Mouse (Mus musculus): ENCODE measurements at regions not wholly inside any gene's neighbourhood (a gene's known extent, or its start where the extent isn't known, plus 50 kb on each side); places are given as distances from the start of the nearest gene placed in this dataset.
A peak's percentile ranks its signal among the peaks of the same experiment; 100 is the strongest.

DNA sequence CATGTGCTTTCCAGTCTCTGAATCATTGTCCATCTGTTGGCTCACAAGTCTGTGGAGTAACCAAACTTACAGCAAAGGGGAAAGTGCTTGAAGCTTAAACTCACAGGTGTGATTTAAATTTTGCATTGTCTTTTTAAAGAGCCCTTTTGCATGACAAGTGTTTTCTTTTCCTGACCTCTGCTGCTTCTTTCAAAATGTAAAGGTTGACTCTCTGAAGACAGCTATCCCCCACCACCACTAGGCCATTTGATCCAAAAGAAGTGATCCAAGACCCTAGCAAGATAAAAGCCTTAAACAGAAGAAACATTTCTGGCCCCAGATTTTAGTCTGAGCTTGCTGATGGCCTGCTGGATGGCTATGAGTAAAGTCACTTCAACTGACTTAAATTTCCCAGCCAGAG is 118.6 kb downstream of the Gm12728 start:
- no peak overlapping the region for H3K9ac ChIP-seq (ENCODE audit: insufficient read depth, low read depth, low read length, poor library complexity, severe bottlenecking)
- H3K9me3 ChIP-seq (ENCODE audit: control insufficient read depth, insufficient read depth, low read depth, low read length) = no peaks in the 10 kb centered on the region
- peak; percentile 41 for DNase-seq (ENCODE audit: low read depth, low spot score)
- H3K27ac ChIP-seq (ENCODE audit: insufficient read depth, low read depth, low read length, poor library complexity, severe bottlenecking) = no peak overlapping the region; the same call in 1 of the 2 replicates
- no peaks in the 10 kb centered on the region for H3K36me3 ChIP-seq (ENCODE audit: control insufficient read depth, insufficient read depth, low read length, poor library complexity, severe bottlenecking)
- peaks cover 0 to 12% of the 10 kb centered on the region in 2 experiments; a peak in 2 of 4 replicates for H3K4me1 ChIP-seq (ENCODE audit: control insufficient read depth in 2 of 2, insufficient read depth in 2 of 2, low read length in 2 of 2, poor library complexity in 1 of 2)
- in situ Hi-C loops (cut with MboI; ENCODE audit: low sequenced_read_pairs in 2 of 2, unreplicated experiment in 2 of 2) = loop anchor here in 1 of 2 experiments (25.0 kb wide), 1 partner anchor 771 kb away; no protein-coding TSS in a partner anchor
- H3K4me3 ChIP-seq (ENCODE audit: insufficient read depth in 1 of 2, low read depth in 1 of 2, low read length in 2 of 2, poor library complexity in 1 of 2, severe bottlenecking in 1 of 2) = no peak overlapping the region
- no peak for TF ChIP-seq ZNF384 (IDR thresholded peaks at IDR 0.05; ENCODE audit: low read depth, low read length)
- no peak for TF ChIP-seq MAFK (IDR thresholded peaks at IDR 0.05; ENCODE audit: insufficient read depth, low read depth, low read length)
- no peak for TF ChIP-seq ZC3H11A (IDR thresholded peaks at IDR 0.05; ENCODE audit: borderline replicate concordance, low read depth, low read length)
- no peak for TF ChIP-seq CHD2 (IDR thresholded peaks at IDR 0.05; ENCODE audit: low read depth, low read length)
- no peak for TF ChIP-seq HCFC1 (IDR thresholded peaks at IDR 0.05; ENCODE audit: borderline replicate concordance, insufficient read depth, low read length)

DNA sequence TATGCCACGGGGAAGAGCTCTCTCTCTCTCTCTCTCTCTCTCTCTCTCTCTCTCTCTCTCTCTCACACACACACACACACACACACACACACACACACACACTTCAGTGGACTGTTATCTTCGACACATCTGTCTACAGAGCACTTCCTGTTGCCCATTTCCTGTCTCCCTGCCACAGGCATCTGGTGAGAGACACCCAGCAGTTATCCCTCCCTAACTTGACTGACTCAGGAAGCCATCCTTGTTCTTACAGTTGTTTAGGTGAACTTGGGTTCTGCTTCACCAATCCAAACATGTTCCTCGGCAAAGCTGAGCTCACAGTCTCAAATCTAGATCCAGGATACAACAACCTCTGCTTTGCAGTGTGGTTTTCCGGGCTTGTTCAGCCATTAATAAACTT is 119.6 kb downstream of the Gm12728 start:
- H3K9me3 ChIP-seq (ENCODE audit: control insufficient read depth, insufficient read depth, low read depth, low read length) = no peaks in the 10 kb centered on the region
- H3K27ac ChIP-seq (ENCODE audit: insufficient read depth, low read depth, low read length, poor library complexity, severe bottlenecking) = no peak overlapping the region
- no peak overlapping the region for H3K4me3 ChIP-seq (ENCODE audit: insufficient read depth in 1 of 2, low read depth in 1 of 2, low read length in 2 of 2, poor library complexity in 1 of 2, severe bottlenecking in 1 of 2)
- no peak for DNase-seq (ENCODE audit: low read depth, low spot score)
- in situ Hi-C loops (cut with MboI; ENCODE audit: low sequenced_read_pairs in 2 of 2, unreplicated experiment in 2 of 2) = loop anchor here in 1 of 2 experiments (25.0 kb wide), 1 partner anchor 772 kb away; no protein-coding TSS in a partner anchor
- H3K4me1 ChIP-seq (ENCODE audit: control insufficient read depth in 2 of 2, insufficient read depth in 2 of 2, low read length in 2 of 2, poor library complexity in 1 of 2) = peaks cover 0 to 12% of the 10 kb centered on the region in 2 experiments; a peak in 2 of 4 replicates
- H3K36me3 ChIP-seq (ENCODE audit: control insufficient read depth, insufficient read depth, low read length, poor library complexity, severe bottlenecking) = no peaks in the 10 kb centered on the region
- TF ChIP-seq CHD2 (IDR thresholded peaks at IDR 0.05; ENCODE audit: low read depth, low read length) = no peak
- TF ChIP-seq MAFK (IDR thresholded peaks at IDR 0.05; ENCODE audit: insufficient read depth, low read depth, low read length) = no peak
- TF ChIP-seq ZC3H11A (IDR thresholded peaks at IDR 0.05; ENCODE audit: borderline replicate concordance, low read depth, low read length) = no peak
- TF ChIP-seq HCFC1 (IDR thresholded peaks at IDR 0.05; ENCODE audit: borderline replicate concordance, insufficient read depth, low read length) = no peak
- no peak for TF ChIP-seq ZNF384 (IDR thresholded peaks at IDR 0.05; ENCODE audit: low read depth, low read length)
- H3K9ac ChIP-seq (ENCODE audit: insufficient read depth, low read depth, low read length, poor library complexity, severe bottlenecking) = no peak overlapping the region

DNA sequence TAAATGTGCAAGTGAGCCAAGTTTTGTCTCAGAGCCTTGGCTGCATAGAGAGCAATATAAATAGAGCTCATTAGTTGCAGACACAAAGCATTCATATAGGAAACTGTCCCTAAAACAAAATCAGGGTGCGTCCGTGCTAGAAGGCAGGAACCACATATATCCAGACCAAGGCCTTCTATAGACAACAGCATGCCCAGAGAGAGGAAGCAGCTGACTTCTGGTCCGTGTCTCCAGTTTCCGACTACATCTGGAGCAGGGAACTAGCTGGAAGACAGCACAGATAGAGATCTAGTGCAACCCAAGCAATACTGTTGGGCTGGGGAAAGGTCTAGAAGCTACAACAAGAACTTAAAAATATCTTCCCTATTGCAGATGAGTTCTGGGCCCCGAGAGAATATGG is 121.0 kb downstream of the Gm12728 start:
- Histone ChIP-seq H3K9ac (ENCODE audit: insufficient read depth, low read depth, low read length, poor library complexity, severe bottlenecking) (no peak overlapping the region), H3K4me3 (ENCODE audit: insufficient read depth in 1 of 2, low read depth in 1 of 2, low read length in 2 of 2, poor library complexity in 1 of 2, severe bottlenecking in 1 of 2) (no peak overlapping the region), H3K4me1 (ENCODE audit: control insufficient read depth in 2 of 2, insufficient read depth in 2 of 2, low read length in 2 of 2, poor library complexity in 1 of 2) (peaks cover 0 to 12% of the 10 kb centered on the region in 2 experiments; a peak in 2 of 4 replicates), H3K36me3 (ENCODE audit: control insufficient read depth, insufficient read depth, low read length, poor library complexity, severe bottlenecking) (no peaks in the 10 kb centered on the region), H3K27ac (ENCODE audit: insufficient read depth, low read depth, low read length, poor library complexity, severe bottlenecking) (no peak overlapping the region), H3K9me3 (ENCODE audit: control insufficient read depth, insufficient read depth, low read depth, low read length) (no peaks in the 10 kb centered on the region)
- in situ Hi-C loops (cut with MboI; ENCODE audit: low sequenced_read_pairs in 2 of 2, unreplicated experiment in 2 of 2) = loop anchor here in 1 of 2 experiments (25.0 kb wide), 1 partner anchor 773 kb away; no protein-coding TSS in a partner anchor
- DNase-seq (ENCODE audit: low read depth, low spot score) = no peak
- TF ChIP-seq CHD2 (IDR thresholded peaks at IDR 0.05; ENCODE audit: low read depth, low read length) = no peak
- no peak for TF ChIP-seq HCFC1 (IDR thresholded peaks at IDR 0.05; ENCODE audit: borderline replicate concordance, insufficient read depth, low read length)

- Histone ChIP-seq H3K36me3 (ENCODE audit: control insufficient read depth, insufficient read depth, low read length, poor library complexity, severe bottlenecking) (no peaks in the 10 kb centered on the region), H3K27ac (ENCODE audit: insufficient read depth, low read depth, low read length, poor library complexity, severe bottlenecking) (no peak overlapping the region), H3K9ac (ENCODE audit: insufficient read depth, low read depth, low read length, poor library complexity, severe bottlenecking) (no peak overlapping the region), H3K4me3 (ENCODE audit: insufficient read depth in 1 of 2, low read depth in 1 of 2, low read length in 2 of 2, poor library complexity in 1 of 2, severe bottlenecking in 1 of 2) (no peak overlapping the region), H3K9me3 (ENCODE audit: control insufficient read depth, insufficient read depth, low read depth, low read length) (no peaks in the 10 kb centered on the region), H3K4me1 (ENCODE audit: control insufficient read depth in 2 of 2, insufficient read depth in 2 of 2, low read length in 2 of 2, poor library complexity in 1 of 2) (peaks cover 0 to 12% of the 10 kb centered on the region in 2 experiments; a peak in 2 of 4 replicates)
- TF ChIP-seq CHD2 (IDR thresholded peaks at IDR 0.05; ENCODE audit: low read depth, low read length) (no peak), MAFK (IDR thresholded peaks at IDR 0.05; ENCODE audit: insufficient read depth, low read depth, low read length) (no peak), HCFC1 (IDR thresholded peaks at IDR 0.05; ENCODE audit: borderline replicate concordance, insufficient read depth, low read length) (no peak), ZNF384 (IDR thresholded peaks at IDR 0.05; ENCODE audit: low read depth, low read length) (no peak), ZC3H11A (IDR thresholded peaks at IDR 0.05; ENCODE audit: borderline replicate concordance, low read depth, low read length) (no peak)
- in situ Hi-C loops (cut with MboI; ENCODE audit: low sequenced_read_pairs in 2 of 2, unreplicated experiment in 2 of 2) = loop anchor here in 1 of 2 experiments (25.0 kb wide), 1 partner anchor 774 kb away; no protein-coding TSS in a partner anchor
- DNase-seq (ENCODE audit: low read depth, low spot score) = no peak
Observed at GRCm38 (mm10) chr4:105911678-105912077, 122.0 kb downstream of the Gm12728 start.
